Mouse (Mus musculus) small intestine, adult 2 months (tissue): ENCODE measurements at regions not wholly inside any gene's neighbourhood (a gene's known extent, or its start where the extent isn't known, plus 50 kb on each side); places are given as distances from the start of the nearest gene placed in this dataset.

ENCODE experiments used
- H3K27ac ChIP-seq: fragments of 200-500 bp; 2 replicates; pipeline ENCODE4 v1.5.1; 2012; ENCODE audit warnings: low read depth, low read length, control low read depth, inconsistent platforms; ENCODE audit not compliant: insufficient read depth
- H3K27me3 ChIP-seq: fragments of 200-500 bp; 2 replicates; pipeline ENCODE4 v1.6.1; 2012; ENCODE audit warnings: mild to moderate bottlenecking, moderate library complexity, low read length, inconsistent platforms; ENCODE audit not compliant: control insufficient read depth, insufficient read depth
- H3K36me3 ChIP-seq: fragments of 200-500 bp; 2 replicates; pipeline ENCODE4 v1.6.1; 2012; ENCODE audit warnings: mild to moderate bottlenecking, low read length, control low read depth, inconsistent platforms; ENCODE audit not compliant: control insufficient read depth, insufficient read depth
- H3K4me1 ChIP-seq: fragments of 200-500 bp; 2 replicates; pipeline ENCODE4 v1.6.1; 2012; ENCODE audit warnings: low read length, inconsistent platforms, mixed read lengths; ENCODE audit not compliant: control insufficient read depth, insufficient read depth, insufficient read length
- H3K4me3 ChIP-seq: fragments of 200-500 bp; 2 replicates; pipeline ENCODE4 v1.5.1; 2012; ENCODE audit warnings: low read depth, mild to moderate bottlenecking, control low read depth, inconsistent platforms, low read length, moderate library complexity
- CTCF ChIP-seq: fragments of 200-500 bp; IDR thresholded peaks from 2 replicates; pipeline ENCODE4 v1.5.1; 2012; ENCODE audit warnings: low read depth, mild to moderate bottlenecking, control low read depth, inconsistent platforms, low read length, moderate library complexity, mixed read lengths; ENCODE audit not compliant: insufficient replicate concordance, insufficient read length; ENCODE audit errors: extremely low read depth
- POLR2A ChIP-seq: fragments of 200-500 bp; IDR thresholded peaks from 2 replicates; pipeline ENCODE4 v1.6.1; 2012; ENCODE audit warnings: low read depth, mild to moderate bottlenecking, control low read depth, inconsistent platforms, low read length, moderate library complexity
- WGBS: fragments of 180-500 bp; shearing (Covaris S2); methylation state at CpG from one replicate; pipeline ENCODE4 v1.1.7; 2018; 5-methylcytosine and 5-hydroxymethylcytosine counted together

DNA sequence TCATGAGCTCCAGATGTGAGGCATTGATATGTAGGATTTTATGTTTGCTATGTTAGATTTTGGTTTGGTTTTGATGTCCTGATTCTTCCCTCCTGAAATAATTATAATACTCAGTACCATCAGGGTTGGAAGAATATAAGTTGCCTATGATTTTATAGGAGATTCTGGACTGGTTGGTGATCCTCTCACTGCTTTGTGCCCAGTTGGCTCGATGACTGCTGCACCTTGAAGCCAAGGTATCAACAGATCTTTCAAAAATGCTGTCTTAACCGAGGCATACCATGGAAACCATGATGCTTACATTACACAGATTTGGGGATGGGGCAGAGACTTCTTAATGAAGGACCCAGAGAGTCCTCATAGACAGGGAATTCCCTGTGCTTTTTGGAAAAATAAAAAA, 274.4 kb downstream of the Impad1 start:
- Histone ChIP-seq H3K36me3 (no peaks in the 10 kb centered on the region), H3K4me3 (no peak overlapping the region), H3K27ac (no peak overlapping the region), H3K4me1 (no peaks in the 10 kb centered on the region), H3K27me3 (no peaks in the 10 kb centered on the region)
- TF ChIP-seq POLR2A (no peak), CTCF (no peak)
- WGBS, result 68% methylated on average over 2 of the region's 2 CpGs

DNA sequence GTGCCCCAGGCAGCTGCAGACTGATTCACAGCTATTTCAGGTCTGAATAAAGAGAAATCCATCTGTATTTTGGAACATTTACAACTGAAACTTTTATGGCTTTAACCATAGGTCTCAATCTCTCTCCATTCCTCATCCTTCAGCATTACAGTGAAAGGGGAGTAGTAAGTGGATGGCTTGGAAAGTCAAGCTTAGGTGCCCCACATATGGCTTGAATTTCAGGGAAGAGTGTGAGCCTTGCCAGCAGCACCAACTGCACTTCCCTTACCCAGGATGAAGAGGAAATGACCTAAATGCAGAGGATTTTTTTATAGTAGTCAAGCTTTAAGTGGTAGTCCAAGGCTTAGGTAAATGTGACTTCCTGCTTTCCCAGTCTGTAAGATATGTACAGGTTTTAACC, 279.8 kb downstream of the Impad1 start:
- Histone ChIP-seq H3K27me3 (no peaks in the 10 kb centered on the region), H3K4me3 (no peak overlapping the region), H3K36me3 (no peaks in the 10 kb centered on the region), H3K27ac (no peak overlapping the region), H3K4me1 (no peaks in the 10 kb centered on the region)
- no peak for TF ChIP-seq CTCF
- no peak for TF ChIP-seq POLR2A

DNA sequence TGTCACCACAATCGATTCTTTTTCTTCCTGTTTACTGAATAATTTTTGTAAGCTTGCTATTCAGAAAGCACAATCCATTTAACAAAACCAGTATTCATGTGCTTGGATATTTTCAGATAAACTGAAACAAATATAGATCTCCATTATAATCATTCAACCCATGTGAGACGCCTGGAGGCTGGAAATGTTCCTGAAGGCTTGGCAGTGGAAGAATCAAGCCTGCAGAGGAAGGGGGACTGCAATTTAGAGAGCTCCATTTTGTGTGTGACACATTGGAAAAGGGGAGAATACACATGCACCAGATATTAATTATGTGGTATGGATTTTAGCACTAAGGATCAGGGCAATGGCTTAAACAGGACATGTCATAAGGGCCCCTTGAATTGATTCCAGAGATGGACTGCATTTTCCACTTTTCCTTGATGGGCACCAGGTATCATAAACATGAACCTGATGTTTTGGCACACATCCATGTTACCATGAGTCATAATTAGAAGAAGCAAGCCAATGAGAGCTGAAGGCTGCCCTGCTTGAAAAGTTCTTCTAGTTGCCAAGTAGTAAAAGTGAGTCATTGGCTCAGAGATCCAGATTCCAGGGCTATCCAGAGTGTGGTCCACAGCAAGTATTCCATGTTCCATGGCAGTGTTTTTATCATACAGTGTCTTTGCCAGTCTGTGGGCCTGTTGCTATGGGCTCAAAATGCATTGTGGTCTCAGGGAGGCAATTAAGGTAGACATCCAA, 282.8 kb downstream of the Impad1 start:
- Histone ChIP-seq H3K27me3 (no peaks in the 10 kb centered on the region), H3K4me1 (no peaks in the 10 kb centered on the region), H3K27ac (no peak overlapping the region), H3K4me3 (no peak overlapping the region), H3K36me3 (no peaks in the 10 kb centered on the region)
- no peak for TF ChIP-seq POLR2A
- no peak for TF ChIP-seq CTCF
- 75% methylated on average over 2 of the region's 2 CpGs for WGBS

DNA sequence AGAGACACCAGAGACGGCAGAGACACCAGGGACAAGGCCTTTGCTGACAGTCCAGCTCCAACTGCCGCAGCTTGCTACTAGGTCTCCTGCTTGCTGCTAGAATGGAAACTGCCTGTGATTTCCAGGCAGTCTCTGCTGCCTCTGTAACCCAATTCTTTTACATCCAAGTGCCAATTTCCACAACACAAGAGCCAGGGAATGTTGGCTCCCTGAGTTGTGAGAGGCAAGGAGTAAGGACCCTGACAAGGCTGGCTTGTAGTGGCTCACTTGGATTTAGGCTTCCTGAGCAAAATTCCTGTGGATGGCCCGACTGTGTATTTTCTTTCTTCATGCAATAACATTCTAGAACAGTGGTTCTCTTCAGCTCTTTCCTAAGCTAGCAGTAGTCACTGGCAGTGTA, 283.9 kb downstream of the Impad1 start:
- H3K4me1 ChIP-seq, result no peaks in the 10 kb centered on the region
- no peaks in the 10 kb centered on the region for H3K36me3 ChIP-seq
- WGBS, result 77% methylated on average over 3 of the region's 3 CpGs
- TF ChIP-seq POLR2A (no peak), CTCF (no peak)
- H3K4me3 ChIP-seq, result no peak overlapping the region
- no peaks in the 10 kb centered on the region for H3K27me3 ChIP-seq
- no peak overlapping the region for H3K27ac ChIP-seq

DNA sequence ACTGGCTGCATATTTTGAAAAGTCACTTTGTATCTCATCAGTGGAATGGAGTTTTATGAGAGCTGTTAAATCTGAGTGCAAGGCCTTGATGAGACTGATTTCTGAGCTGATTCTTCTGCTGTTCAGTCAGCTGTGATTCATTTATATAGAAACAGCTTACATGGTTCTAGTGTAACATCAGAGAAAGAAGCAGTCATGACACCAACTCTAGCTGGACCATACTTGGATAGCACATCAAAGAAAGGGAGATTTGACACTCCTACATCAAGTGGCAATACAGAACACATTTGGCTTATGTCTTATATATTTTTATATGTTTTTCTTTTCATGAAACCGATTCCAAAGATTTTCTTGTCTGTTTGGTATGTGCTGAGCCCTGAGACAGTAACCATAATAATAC, 296.0 kb downstream of the Impad1 start:
- Histone ChIP-seq H3K27me3 (no peaks in the 10 kb centered on the region), H3K27ac (no peak overlapping the region), H3K36me3 (no peaks in the 10 kb centered on the region), H3K4me1 (no peaks in the 10 kb centered on the region), H3K4me3 (no peak overlapping the region)
- TF ChIP-seq POLR2A, result no peak
- TF ChIP-seq CTCF, result no peak
- WGBS, result 58% methylated on average over 1 of the region's 1 CpGs

DNA sequence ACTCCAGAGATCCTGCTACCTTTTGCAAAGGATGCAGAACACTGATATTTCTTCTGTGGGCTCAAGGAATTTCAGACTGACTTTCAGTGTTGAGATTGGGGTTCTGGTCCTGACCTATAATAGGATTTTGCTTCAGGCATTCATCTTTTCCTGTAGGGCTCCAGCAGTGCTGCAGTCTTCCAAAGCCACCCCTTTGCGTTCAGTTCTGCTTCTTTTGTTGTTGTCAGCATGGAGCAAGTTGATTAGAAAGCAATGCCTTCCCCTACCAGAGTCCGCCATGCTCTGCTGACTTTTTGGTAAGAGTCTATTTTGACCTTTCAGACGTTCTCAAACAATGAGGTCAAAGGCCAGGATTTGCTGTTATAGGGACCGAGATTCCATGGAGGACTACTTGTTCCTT, 297.0 kb downstream of the Impad1 start:
- Histone ChIP-seq H3K4me1 (no peaks in the 10 kb centered on the region), H3K27me3 (no peaks in the 10 kb centered on the region), H3K4me3 (no peak overlapping the region), H3K36me3 (no peaks in the 10 kb centered on the region), H3K27ac (no peak overlapping the region)
- TF ChIP-seq POLR2A (no peak), CTCF (no peak)
- WGBS, result 50% methylated on average over 4 of the region's 4 CpGs

DNA sequence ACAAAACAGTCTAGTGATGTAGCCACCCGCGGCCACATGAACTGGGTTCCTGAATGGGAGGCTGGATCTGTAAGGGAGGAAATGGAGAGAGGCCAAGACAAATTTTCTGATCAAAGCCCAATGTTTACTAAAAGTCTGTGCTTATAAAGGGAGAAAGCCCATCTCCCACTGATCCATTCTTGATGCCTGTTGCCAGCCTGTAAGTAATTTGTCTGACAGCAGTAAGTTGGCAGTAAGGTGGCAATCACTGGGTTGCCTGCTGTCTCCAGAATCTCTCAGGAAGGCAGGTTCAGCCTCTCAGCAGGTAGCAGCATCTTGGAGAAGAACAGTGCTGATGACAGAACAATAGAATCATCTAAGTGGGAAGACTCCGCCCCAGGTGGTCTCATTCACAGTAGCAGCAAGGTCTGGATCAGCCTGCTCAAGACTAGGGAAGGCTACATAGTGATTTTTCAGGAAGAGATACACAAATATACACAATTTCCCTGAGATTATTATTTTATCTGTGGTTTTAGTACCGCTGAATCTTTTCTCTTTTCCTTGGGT, 327.9 kb downstream of the Impad1 start:
- H3K27ac ChIP-seq, result no peak overlapping the region
- H3K27me3 ChIP-seq, result no peaks in the 10 kb centered on the region
- WGBS, result 79% methylated on average over 4 of the region's 4 CpGs
- no peak overlapping the region for H3K4me3 ChIP-seq
- H3K36me3 ChIP-seq, result no peaks in the 10 kb centered on the region
- TF ChIP-seq POLR2A, result no peak
- no peak for TF ChIP-seq CTCF
- no peaks in the 10 kb centered on the region for H3K4me1 ChIP-seq
